Mouse (Mus musculus) myocyte (in vitro differentiated cells): ENCODE measurements around the gene Pspn. TPM values are rescaled to one million over a fixed set of nuclear protein-coding genes. Genes with fewer than 3 reads are reported as not detected.

Source experiments
- H3K27me3 ChIP-seq: one replicate; pipeline ENCODE4 v1.6.1; 2011; ENCODE audit not compliant: control insufficient read depth, insufficient read depth, insufficient read length
- H3K36me3 ChIP-seq: one replicate; pipeline ENCODE4 v1.6.1; 2011; ENCODE audit not compliant: control insufficient read depth, insufficient read depth
- H3K4me2 ChIP-seq: one replicate; pipeline ENCODE4 v1.6.1; 2011; ENCODE audit warnings: low read depth, control low read depth
- H3K4me3 ChIP-seq: one replicate; pipeline ENCODE4 v1.5.1; 2011; ENCODE audit warnings: mild to moderate bottlenecking, control low read depth, moderate library complexity
- H3K79me2 ChIP-seq: one replicate; pipeline ENCODE4 v1.6.1; 2011; ENCODE audit not compliant: control insufficient read depth, insufficient read depth
- H3ac ChIP-seq: one replicate; pipeline ENCODE4 v1.6.1; 2011; ENCODE audit not compliant: control insufficient read depth, insufficient read length
- CEBPB ChIP-seq: IDR thresholded peaks from 2 replicates; pipeline ENCODE4 v1.6.1; 2011; ENCODE audit warnings: mild to moderate bottlenecking, moderate library complexity; ENCODE audit not compliant: poor library complexity, insufficient read depth, severe bottlenecking
- E2F4 ChIP-seq: IDR thresholded peaks from one replicate; pipeline ENCODE4 v1.6.1; 2011; ENCODE audit warnings: mild to moderate bottlenecking, control low read depth, moderate library complexity; ENCODE audit not compliant: insufficient read depth
- MAX ChIP-seq: IDR thresholded peaks from one replicate; pipeline ENCODE4 v1.6.1; 2011; ENCODE audit warnings: low read depth, mild to moderate bottlenecking, control low read depth
- MYOD1 ChIP-seq, 3 experiments: IDR thresholded peaks; one replicate each; pipeline ENCODE4 v1.6.1; 2011; ENCODE audit warnings: control low read depth in 2 of 3, low read depth in 2 of 3, mild to moderate bottlenecking in 2 of 3, moderate library complexity in 1 of 3; ENCODE audit not compliant: insufficient read length in 2 of 3, control insufficient read depth in 1 of 3
- MYOG ChIP-seq, 3 experiments: IDR thresholded peaks; one replicate each; pipeline ENCODE4 v1.6.1; 2011; ENCODE audit warnings: control low read depth in 2 of 3, low read depth in 2 of 3, mild to moderate bottlenecking in 2 of 3; ENCODE audit not compliant: insufficient read length in 2 of 3, control insufficient read depth in 1 of 3, insufficient read depth in 1 of 3
- POLR2A ChIP-seq: IDR thresholded peaks from one replicate; pipeline ENCODE4 v1.6.1; 2011; ENCODE audit warnings: low read depth, mild to moderate bottlenecking, control low read depth, moderate library complexity; ENCODE audit not compliant: insufficient read length
- POLR2AphosphoS2 ChIP-seq: IDR thresholded peaks from one replicate; pipeline ENCODE4 v1.6.1; 2011; ENCODE audit warnings: low read depth, control low read depth; ENCODE audit not compliant: insufficient read length
- REST ChIP-seq: IDR thresholded peaks from one replicate; pipeline ENCODE4 v1.6.1; 2011; ENCODE audit warnings: mild to moderate bottlenecking, control low read depth, moderate library complexity; ENCODE audit not compliant: insufficient read depth, insufficient read length
- SRF ChIP-seq: IDR thresholded peaks from one replicate; pipeline ENCODE4 v1.6.1; 2011; ENCODE audit warnings: low read depth; ENCODE audit not compliant: control insufficient read depth, insufficient read length
- TCF12 ChIP-seq: IDR thresholded peaks from one replicate; pipeline ENCODE4 v1.6.1; 2011; ENCODE audit warnings: mild to moderate bottlenecking, control low read depth; ENCODE audit not compliant: poor library complexity, insufficient read depth, severe bottlenecking
- TCF3 ChIP-seq: IDR thresholded peaks from one replicate; pipeline ENCODE4 v1.6.1; 2011; ENCODE audit warnings: low read depth, control low read depth; ENCODE audit not compliant: insufficient read length
- USF1 ChIP-seq: IDR thresholded peaks from one replicate; pipeline ENCODE4 v1.6.1; 2011; ENCODE audit warnings: low read depth, mild to moderate bottlenecking, control low read depth, moderate library complexity
- polyA plus RNA-seq: library from polyadenylated mRNA; unstranded; fragments of >200 nt; fragmentation: generic; extraction: Trizol; gene quantifications from one replicate; pipeline ENCODE4 v1.2.1, GENCODE M21; 2012; ENCODE audit warnings: missing spikeins

Pspn gene
- polyA plus RNA-seq, 1 experiment = 1.1 TPM

- no peak for TF ChIP-seq E2F4
- TF ChIP-seq POLR2AphosphoS2 = peak; percentile 99
- no peak for TF ChIP-seq MAX
- peak; percentile 99 for TF ChIP-seq POLR2A
- peak; percentile 67 for TF ChIP-seq USF1
- TF ChIP-seq SRF = peak; percentile 3
- TF ChIP-seq MYOG (IDR thresholded peaks at IDR 0.05; ENCODE audit: control insufficient read depth in 1 of 3, insufficient read depth in 1 of 3, insufficient read length in 2 of 3, low read depth in 2 of 3) = no peak
- no peak for TF ChIP-seq MYOD1 (IDR thresholded peaks at IDR 0.05; ENCODE audit: control insufficient read depth in 1 of 3, insufficient read length in 2 of 3, low read depth in 2 of 3)
- TF ChIP-seq REST = peak; percentile 11
- TF ChIP-seq TCF12 = no peak
- no peak for TF ChIP-seq TCF3
- no peak for TF ChIP-seq CEBPB
- Histone ChIP-seq H3K4me2 (peak within 1 kb of the TSS; percentile 99), H3K79me2 (peaks cover 18% of the 10 kb centered on the region), H3K36me3 (peaks cover 8% of the 10 kb centered on the region), H3ac (peak within 1 kb of the TSS; percentile 89), H3K4me3 (peak within 1 kb of the TSS; percentile 96), H3K27me3 (no peaks in the 10 kb centered on the region)
Measured at GRCm38 (mm10) chr17:56990115-56990746, 9.6 kb downstream of the Pspn start, which contains the start of gene Clpp. Gene Clpp, plus strand, starts transcription at chr17:56990305.

GRCm38 (mm10) chr17:56989467-56990114, 10.2 kb downstream of the Pspn start:
- Histone ChIP-seq H3K4me3 (peak overlapping the region; percentile 96), H3ac (peak overlapping the region; percentile 89), H3K4me2 (peak overlapping the region; percentile 99), H3K27me3 (no peaks in the 10 kb centered on the region), H3K36me3 (peaks cover 8% of the 10 kb centered on the region), H3K79me2 (peaks cover 18% of the 10 kb centered on the region)
- TF ChIP-seq MAX = peak; percentile 85
- TF ChIP-seq E2F4 = no peak
- TF ChIP-seq TCF3 = no peak
- TF ChIP-seq SRF = no peak
- peak; percentile 79 for TF ChIP-seq USF1

DNA sequence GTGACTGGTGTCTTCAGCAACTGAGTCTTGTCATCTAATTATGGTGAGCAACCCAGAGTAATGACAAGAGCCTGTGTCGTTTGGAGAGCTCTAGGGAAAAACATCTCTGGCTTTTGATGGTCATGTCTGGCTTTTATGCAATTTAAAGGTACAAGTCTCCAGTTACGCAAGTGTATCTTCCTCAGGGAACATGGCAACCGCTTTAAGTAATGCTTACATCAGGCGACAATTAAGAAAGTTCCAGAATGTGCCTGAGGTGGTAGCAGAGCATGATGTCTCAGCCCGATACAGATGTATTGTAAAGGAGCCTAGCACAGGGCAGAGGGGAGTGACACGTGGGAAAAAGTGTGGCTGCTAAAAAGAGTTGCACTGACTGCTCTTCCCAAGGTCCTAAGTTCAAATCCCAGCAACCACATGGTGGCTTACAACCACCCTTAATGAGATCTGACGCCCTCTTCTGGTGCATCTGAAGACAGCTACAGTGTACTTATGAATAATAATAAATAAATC, 10.8 kb downstream of the Pspn start:
- Histone ChIP-seq H3K27me3 (no peaks in the 10 kb centered on the region), H3K4me3 (peak overlapping the region; percentile 96), H3ac (no peak overlapping the region), H3K79me2 (peaks cover 18% of the 10 kb centered on the region), H3K36me3 (peaks cover 4% of the 10 kb centered on the region), H3K4me2 (peak overlapping the region; percentile 99)
- TF ChIP-seq MYOG (IDR thresholded peaks at IDR 0.05; ENCODE audit: control insufficient read depth in 1 of 3, insufficient read depth in 1 of 3, insufficient read length in 2 of 3, low read depth in 2 of 3) = no peak
- TF ChIP-seq POLR2AphosphoS2 = no peak
- no peak for TF ChIP-seq MYOD1 (IDR thresholded peaks at IDR 0.05; ENCODE audit: control insufficient read depth in 1 of 3, insufficient read length in 2 of 3, low read depth in 2 of 3)
- no peak for TF ChIP-seq TCF12
- no peak for TF ChIP-seq USF1
- TF ChIP-seq POLR2A = no peak
- no peak for TF ChIP-seq CEBPB
- no peak for TF ChIP-seq E2F4
- no peak for TF ChIP-seq TCF3
- no peak for TF ChIP-seq REST
- no peak for TF ChIP-seq SRF
- no peak for TF ChIP-seq MAX

DNA sequence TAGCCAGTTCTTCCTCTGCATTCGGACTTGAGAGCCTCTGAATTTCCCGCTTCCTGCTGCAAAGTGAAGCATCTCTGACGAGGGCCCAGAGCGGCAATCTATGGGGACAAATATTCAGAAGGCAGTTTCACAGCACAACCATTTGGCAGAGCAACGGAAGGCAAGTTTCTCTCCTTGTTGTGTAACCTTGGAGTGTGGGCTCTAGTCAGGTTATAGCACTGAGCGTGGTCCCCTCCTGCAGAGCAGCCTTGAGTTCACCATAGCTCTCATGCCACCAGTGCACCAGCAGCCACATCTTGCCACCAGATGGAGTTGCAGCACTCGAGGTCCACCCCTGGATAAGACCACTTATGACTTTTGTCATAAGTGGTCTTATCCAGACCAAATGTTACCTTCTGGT, 11.4 kb downstream of the Pspn start:
- H3K27me3 ChIP-seq = no peaks in the 10 kb centered on the region
- H3K79me2 ChIP-seq = peaks cover 18% of the 10 kb centered on the region

More for the DNA sequence above, 11.4 kb downstream of the Pspn start:
- H3K4me3 ChIP-seq = no peak overlapping the region
- no peak overlapping the region for H3ac ChIP-seq
- H3K4me2 ChIP-seq = no peak overlapping the region
- TF ChIP-seq MAX (no peak), POLR2A (no peak), USF1 (no peak), POLR2AphosphoS2 (no peak), CEBPB (no peak), MYOD1 (IDR thresholded peaks at IDR 0.05; ENCODE audit: control insufficient read depth in 1 of 3, insufficient read length in 2 of 3, low read depth in 2 of 3) (no peak), REST (no peak), E2F4 (no peak), TCF3 (no peak), MYOG (IDR thresholded peaks at IDR 0.05; ENCODE audit: control insufficient read depth in 1 of 3, insufficient read depth in 1 of 3, insufficient read length in 2 of 3, low read depth in 2 of 3) (no peak), TCF12 (no peak), SRF (no peak)
- H3K36me3 ChIP-seq = no peaks in the 10 kb centered on the region
